Mouse (Mus musculus) left cerebral cortex, postnatal 25 days (tissue): Measurements from ENCODE around the gene Lrrc32. TPM values are rescaled to one million over a fixed set of nuclear protein-coding genes. Genes with fewer than 3 reads are reported as not detected.

Experiments used
- DNase-seq, 2 experiments: peaks; one replicate each; pipeline ENCODE4 v3.0.0; 2022; ENCODE audit warnings: low spot score in 2 of 2, mixed read lengths in 1 of 2
- intact Hi-C: fragments of 180-260 bp; cut with DNase I; formaldehyde crosslinking; loops from one replicate; pipeline ENCODE4 v1.15.1; 2025
- total RNA-seq, 2 experiments: library from RNA; stranded (reverse); gene quantifications; 2 replicates each; pipeline ENCODE4 v1.2.3; 2021

Gene Lrrc32
- total RNA-seq, 2 experiments from 2014 or later: 7.0 to 7.2 TPM

DNA sequence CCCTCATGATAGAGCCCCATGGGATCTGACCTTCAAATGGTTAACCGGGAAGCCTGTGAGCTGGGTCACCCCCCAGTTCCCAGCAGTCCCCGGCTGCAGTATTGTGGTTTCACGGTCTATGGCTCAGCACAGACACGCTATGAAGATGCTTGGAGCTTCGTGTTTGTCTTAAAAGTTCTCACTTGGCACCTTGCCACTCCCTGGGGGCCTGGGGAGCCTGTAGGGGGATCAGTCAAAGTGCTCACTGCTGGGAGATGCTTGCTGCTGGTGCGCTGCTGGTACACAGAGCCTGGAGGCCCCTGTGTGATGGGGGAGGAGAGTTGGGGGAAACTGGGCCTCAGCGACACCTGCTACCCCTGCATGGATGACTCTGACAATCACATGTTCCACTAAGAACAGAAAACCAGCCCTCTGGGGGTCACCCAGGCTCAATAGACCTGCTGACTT, 2.6 kb upstream of the Lrrc32 start:
- no peak for DNase-seq
- intact Hi-C loops: loop anchor here (10.0 kb wide), 2 partner anchors 218 to 348 kb away; partner anchors contain the start of genes Thap12 and Wnt11

DNA sequence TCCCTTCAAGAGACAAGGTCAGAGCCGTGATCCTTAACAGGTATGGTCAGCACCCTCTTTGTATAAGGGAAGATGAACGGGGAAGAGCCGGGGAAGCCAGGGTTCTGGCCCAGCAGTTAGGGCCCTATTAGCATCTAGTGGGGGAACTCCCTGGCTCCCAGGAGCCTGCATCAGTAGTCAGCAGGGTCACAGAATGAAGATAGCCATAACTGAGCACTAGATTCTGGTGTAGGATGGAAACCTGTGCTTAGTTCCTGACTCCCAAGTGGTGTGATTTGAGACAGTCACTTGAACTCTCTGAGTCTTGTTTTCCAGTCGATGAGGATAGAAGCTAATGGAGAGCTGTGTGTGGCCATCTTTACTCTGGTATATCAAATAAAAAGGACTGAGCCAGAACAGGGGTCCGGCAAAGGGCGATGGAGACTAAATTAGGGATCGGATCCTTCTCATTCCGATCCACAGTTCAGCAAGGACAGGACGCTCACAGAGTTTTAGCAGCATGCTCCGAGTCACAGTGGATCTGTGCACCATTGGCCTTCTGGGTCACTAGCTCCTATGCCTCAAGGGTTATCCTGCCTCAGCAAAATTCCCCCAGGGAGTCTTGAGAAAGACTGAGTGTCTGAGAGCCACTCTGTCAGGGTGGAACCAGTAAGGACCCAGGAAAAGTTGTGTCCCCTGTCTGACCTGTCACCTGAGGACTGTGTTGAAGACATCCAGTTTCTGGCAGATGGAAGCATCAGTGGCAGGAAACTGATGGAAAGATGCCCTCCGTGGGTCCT, 1.7 kb upstream of the Lrrc32 start:
- DNase-seq: no peak
- intact Hi-C loops: loop anchor here (10.0 kb wide), 2 partner anchors 217 to 347 kb away; partner anchors contain the start of genes Thap12 and Wnt11

- intact Hi-C loops: loop anchor here (10.0 kb wide), 2 partner anchors 216 to 346 kb away; partner anchors contain the start of genes Thap12 and Wnt11
- DNase-seq: no peak
Observed at GRCm38 (mm10) chr7:98488398-98489130, 519 bp upstream of the Lrrc32 start.

DNA sequence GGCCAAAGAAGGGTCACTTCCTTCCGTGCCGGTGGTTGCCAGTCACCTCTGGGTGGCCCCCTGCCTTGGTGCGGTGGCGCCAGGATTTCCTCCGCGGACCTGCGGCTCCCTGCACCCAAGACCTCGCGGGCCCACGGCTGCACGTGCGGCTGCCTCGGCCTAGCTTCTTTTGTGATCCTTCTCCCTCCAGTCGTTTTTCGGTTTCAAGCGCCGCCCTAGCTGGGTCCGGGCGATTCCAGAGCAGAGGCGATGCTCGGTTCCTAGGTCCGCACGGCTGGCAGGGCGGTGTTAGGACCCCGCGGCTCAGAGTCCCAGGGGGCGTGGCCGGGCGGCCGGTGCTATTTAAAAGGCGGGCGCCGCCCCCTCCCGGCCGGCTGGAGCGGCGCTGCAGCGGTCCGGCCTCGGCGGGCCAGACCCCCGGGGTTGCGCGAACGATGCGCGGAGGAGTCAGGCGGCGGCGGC, 571 bp downstream of the Lrrc32 start:
- peak; percentile 58 to 62 for DNase-seq
- intact Hi-C loops: loop anchor here (10.0 kb wide), 2 partner anchors 215 to 345 kb away; partner anchors contain the start of genes Thap12 and Wnt11

- DNase-seq: no peak
- intact Hi-C loops: no loop called here
Observed at GRCm38 (mm10) chr7:98490328-98490727, 1.2 kb downstream of the Lrrc32 start.

- intact Hi-C loops: no loop called here
- no peak for DNase-seq
Observed at GRCm38 (mm10) chr7:98490911-98491310, 1.8 kb downstream of the Lrrc32 start.

DNA sequence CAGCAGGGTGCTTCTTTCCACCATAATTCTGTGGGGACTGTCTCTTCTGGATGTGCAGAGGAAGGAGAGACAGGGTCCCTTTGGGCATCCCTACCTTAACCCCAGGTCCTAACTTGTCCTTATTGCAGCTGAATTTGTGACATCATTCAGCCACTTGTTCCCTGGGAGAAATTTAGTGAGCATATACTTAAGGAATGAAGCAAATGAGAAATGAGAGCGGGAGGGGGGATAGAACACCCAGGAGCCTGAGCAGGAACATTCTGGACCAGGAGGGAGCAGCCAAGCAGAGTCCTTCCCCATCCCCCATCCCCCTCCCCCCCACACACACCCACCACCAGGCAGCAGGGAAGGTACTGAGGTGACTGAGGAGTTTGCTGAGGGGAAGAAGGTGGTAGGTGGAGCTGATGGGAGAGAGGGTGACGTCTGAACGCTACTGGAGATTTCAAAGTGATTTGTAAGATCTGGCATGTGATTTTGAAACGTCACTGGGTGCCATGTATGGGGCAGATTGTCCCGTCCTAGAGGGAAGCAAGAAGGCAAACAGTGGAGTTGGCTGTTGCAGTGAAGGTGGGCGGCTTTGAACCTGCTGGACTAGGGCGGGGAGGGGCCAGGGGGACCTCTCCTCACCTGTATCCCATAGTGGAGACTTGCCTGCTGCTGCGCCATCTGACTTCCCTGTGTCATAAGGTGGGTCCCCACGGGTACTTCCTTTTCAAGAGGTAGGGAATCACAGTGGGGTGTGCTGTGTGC, 2.5 kb downstream of the Lrrc32 start:
- intact Hi-C loops: no loop called here
- DNase-seq: no peak

GRCm38 (mm10) chr7:98492331-98492730, 3.2 kb downstream of the Lrrc32 start:
- no peak for DNase-seq
- intact Hi-C loops: no loop called here

GRCm38 (mm10) chr7:98493307-98493706, 4.2 kb downstream of the Lrrc32 start:
- intact Hi-C loops: no loop called here
- no peak for DNase-seq

DNA sequence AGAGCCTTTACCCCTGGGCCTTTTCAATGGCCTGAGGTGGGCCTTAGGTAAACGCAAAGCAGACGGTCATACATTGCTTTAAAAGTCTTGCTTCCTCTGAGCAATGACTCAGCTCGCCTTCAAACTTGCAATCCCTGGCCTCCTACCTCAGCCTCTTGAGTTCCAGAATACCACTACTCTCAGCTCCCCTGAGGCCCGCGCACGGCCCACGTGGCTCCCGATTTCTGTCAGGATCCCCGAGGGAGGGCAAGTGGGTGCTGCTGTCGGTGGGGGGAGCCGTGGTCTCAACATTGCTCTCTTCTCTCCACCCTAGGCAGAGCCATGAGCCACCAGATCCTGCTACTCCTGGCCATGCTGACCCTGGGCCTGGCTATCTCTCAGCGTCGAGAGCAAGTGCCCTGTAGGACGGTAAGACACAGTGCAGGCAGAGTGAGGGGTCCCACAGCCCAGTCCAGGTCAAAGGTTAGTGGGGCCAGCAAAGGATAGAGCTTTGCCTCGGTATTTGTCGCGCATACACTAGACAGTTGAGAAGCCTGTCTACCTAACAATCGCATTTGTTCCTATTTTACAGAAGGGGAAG, 4.9 kb downstream of the Lrrc32 start:
- no peak for DNase-seq
- intact Hi-C loops: no loop called here

DNA sequence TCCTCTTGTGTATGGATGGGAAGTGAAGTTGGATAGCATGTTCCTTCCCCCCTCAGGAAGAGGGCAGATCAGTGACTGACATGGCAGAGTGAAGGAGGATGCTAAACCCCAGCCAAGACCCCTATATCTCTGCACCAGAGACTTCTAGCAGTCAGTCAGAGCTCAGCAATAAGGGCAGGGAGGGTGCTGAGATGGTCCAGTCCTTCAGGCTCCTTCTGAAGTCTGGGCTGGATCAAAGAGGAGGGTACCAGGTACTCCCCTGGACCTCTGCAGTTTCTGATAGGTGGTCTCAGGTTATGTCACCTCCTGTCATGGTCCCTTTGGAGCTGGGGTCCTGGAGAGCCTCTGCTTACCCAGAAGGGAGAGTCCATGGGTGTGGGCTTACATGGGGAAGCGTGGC, 6.5 kb downstream of the Lrrc32 start:
- no peak for DNase-seq
- intact Hi-C loops: no loop called here

DNA sequence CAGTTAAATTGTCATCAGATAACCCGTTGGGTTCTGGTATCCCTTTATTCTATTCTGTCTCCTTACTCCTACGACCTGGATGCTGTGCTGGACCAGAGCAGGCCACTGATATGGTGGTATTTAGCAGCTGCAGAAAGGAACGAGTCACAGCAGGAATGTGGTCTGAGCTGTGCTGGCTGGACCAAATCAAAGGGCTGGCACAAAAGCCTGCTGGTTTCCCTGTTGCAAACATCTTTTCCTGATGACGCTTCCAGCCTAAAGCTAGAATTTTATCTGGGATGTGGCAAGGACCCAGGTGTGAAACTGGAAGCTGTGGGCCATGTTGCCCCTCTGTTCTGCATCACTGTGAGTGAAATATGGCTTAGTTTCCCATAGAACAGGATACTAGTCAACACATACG, 8.4 kb downstream of the Lrrc32 start:
- intact Hi-C loops: no loop called here
- DNase-seq: no peak

DNA sequence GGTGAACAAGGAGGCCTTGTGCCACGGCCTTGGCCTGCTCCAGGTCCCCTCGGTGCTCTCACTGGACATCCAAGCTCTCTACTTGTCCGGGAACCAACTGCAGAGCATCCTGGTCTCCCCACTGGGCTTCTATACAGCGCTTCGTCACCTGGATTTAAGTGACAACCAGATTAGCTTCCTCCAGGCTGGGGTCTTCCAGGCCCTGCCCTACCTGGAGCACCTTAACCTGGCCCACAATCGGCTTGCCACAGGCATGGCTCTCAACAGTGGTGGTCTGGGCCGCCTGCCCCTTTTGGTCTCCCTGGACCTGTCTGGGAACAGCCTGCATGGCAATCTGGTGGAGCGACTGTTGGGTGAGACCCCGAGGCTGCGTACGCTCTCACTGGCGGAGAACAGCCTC, 9.0 kb downstream of the Lrrc32 start:
- intact Hi-C loops: no loop called here
- DNase-seq: no peak

DNA sequence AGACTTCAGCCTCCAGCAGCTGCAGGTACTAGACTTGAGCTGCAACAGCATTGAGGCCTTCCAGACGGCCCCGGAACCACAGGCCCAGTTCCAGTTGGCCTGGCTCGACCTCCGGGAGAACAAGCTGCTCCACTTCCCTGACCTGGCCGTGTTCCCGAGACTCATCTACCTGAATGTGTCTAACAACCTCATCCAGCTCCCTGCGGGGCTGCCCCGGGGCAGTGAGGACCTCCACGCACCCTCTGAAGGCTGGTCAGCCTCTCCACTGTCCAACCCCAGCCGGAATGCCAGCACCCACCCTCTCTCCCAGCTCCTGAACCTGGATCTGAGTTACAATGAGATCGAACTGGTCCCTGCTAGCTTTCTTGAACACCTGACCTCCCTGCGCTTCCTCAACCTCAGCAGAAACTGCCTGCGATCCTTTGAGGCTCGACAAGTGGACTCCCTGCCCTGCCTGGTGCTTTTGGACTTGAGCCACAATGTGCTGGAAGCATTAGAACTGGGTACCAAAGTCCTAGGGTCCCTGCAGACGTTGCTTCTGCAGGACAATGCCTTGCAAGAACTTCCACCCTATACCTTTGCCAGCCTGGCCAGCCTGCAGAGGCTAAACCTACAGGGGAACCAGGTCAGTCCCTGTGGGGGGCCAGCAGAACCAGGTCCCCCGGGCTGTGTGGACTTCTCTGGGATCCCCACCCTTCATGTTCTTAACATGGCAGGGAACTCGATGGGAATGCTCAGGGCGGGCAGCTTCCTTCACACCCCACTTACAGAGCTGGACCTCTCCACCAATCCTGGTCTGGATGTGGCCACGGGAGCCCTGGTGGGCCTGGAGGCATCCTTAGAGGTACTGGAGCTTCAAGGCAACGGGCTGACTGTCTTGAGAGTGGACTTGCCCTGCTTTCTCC, 9.8 kb downstream of the Lrrc32 start:
- intact Hi-C loops: no loop called here
- DNase-seq: no peak

GRCm38 (mm10) chr7:98499561-98500292, 10.6 kb downstream of the Lrrc32 start:
- no peak for DNase-seq
- intact Hi-C loops: no loop called here

GRCm38 (mm10) chr7:98500470-98500869, 11.4 kb downstream of the Lrrc32 start:
- intact Hi-C loops: no loop called here
- no peak for DNase-seq

- DNase-seq: no peak
- intact Hi-C loops: no loop called here
Observed at GRCm38 (mm10) chr7:98501078-98501477, 12.0 kb downstream of the Lrrc32 start.

DNA sequence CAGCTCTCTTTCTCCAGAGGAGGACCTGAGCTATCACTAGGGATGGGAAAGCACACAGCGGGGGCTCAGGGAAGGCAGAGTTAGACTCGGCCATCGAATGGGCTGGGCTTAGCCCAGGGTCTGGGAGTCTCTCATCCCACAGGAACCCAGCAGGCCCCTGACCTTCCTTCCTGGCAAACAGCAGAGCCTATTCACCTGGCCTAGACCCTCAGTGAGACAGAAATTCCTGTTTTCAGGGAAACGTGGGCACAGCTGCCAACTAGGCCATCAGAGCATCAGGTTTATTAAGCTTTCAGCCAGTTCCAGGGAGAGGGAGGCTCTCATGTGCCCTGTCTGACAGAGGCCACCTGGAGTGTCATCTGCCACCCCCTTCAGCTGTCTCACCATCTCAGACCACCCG, 13.8 kb downstream of the Lrrc32 start:
- intact Hi-C loops: no loop called here
- DNase-seq: no peak
